Mouse (Mus musculus) CH12F3 (cell line): ENCODE measurements around the gene Slc35b2.

Source experiments
- in situ Hi-C: fragments of 300-500 bp; cut with MboI; formaldehyde crosslinking; loops from 2 replicates; pipeline ENCODE4 v1.14.3; 2020; ENCODE audit warnings: low sequenced_read_pairs

Slc35b2 gene

DNA sequence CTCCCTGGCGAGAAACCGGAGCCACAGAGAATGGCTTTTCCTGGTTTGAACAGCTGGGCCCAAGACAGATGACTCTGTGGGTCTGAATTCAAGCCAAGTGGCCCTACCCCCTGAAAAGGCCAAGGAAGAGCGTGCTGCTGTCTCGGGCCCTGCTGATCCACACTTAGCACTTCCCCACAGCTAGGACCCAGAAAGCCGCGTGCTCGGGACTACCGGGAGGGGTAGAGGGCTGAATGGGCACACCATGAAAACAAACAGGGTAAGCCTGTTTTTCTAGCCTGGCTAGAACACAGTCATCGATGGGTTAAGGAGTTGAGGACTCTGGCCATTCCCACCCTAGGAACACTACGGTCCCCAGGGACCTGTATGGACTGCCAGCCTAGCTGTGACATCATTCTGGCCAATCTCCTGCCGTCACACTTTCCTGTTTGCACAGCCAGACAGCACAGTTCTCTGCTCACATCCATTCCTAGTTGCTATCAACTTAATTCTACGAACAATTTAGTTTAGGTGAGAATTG, 17.3 kb downstream of the Slc35b2 start:
- in situ Hi-C loops = no loop called here

DNA sequence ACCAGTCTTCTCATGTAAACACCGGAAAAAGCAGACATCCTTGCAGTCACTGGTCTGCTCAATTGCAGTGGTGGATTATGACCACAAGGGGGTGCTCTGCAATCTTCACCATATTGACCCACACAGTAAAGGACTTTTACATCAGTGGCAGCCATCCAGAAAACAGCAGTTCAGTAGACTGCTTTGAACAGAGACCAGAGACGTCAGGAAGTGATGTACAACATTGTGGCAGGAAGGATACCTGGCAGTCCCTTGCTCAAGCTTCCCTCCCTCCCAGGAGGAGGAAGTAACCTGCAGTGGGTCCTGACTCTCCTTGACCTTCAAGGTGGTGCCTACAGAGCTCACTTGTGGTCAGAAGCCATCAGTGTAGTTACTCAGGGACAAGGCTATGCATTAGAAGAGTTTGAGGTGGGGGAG, 17.9 kb downstream of the Slc35b2 start:
- in situ Hi-C loops = no loop called here

DNA sequence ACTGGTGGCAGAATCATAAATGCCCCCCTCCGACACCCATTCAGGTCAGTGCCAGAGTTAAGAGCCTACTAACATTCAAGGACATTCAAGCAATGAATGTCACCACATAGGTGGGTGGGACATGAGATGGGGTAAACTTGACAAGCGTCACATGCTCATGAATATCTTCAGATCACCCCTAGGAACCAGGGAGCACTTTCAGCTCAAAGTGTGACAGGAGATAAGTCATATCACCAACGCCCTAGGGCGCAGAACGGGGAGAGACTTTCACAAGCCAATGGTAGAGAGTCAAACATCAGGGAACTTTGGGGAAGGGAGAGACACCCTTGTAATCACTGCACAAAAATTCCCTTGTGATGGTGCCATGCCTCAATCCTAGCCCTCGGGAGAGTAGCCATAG, 18.5 kb downstream of the Slc35b2 start:
- in situ Hi-C loops = no loop called here

GRCm38 (mm10) chr17:45582715-45583355, 19.2 kb downstream of the Slc35b2 start:
- in situ Hi-C loops = no loop called here

- in situ Hi-C loops = no loop called here
These were observed 20.6 kb downstream of the Slc35b2 start for GRCm38 (mm10) chr17:45584096-45584896.

- in situ Hi-C loops = no loop called here
These were observed 21.4 kb downstream of the Slc35b2 start for GRCm38 (mm10) chr17:45584939-45585678.

DNA sequence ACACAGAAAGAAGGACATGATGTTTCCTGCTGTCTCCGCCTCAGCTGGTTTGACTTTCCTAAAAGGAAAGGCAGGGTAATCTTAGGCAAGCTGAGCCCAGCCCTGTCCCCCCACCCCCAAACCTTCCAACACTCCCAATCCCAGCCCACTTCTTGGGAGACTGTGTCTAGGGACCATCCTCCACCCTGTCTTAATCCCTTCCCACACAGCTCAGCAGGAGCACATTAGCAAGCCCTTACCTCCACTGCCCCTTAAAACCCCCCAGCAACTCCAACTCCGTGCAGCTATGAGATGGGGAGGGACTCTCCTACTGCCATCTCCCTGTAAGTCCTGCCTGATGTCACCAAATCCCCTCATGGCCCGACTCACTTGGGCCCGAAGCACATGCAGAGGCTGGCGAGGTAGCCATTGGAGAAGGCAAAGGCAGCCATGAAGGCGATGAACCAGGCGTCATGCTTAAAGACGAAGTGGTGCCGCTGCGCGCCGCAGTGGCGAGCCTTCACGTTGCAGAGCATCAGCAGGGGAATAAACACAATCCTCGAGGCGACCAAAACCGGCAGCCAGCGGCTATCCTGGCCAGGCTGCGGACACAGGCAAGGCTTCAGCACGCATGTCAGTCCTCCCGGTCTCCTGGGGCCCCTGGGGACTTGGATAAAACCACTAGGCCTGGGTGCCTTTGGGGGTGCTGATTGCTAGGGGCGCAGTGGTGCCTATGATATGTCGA, 22.2 kb downstream of the Slc35b2 start:
- in situ Hi-C loops = no loop called here

DNA sequence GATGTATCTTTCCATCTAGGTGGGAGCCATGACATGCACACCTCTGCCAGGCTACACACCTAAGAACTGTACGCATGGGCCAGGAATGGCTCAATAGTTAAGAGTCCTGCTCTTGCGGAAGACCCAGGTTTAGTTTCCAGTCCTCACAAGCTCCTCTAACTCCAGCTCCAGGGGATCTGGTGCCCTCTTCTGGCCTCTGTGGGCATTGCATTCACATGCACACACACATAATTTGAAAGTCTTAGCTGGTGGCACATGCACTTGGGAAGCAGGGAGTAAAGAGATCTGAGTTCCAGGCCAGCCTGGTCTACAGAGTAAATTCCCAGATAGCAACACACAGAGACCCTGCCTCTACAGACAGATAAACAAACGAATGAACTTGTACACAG, 22.8 kb downstream of the Slc35b2 start:
- in situ Hi-C loops = no loop called here

- in situ Hi-C loops = no loop called here
These were observed 24.7 kb downstream of the Slc35b2 start for GRCm38 (mm10) chr17:45588370-45588769.

DNA sequence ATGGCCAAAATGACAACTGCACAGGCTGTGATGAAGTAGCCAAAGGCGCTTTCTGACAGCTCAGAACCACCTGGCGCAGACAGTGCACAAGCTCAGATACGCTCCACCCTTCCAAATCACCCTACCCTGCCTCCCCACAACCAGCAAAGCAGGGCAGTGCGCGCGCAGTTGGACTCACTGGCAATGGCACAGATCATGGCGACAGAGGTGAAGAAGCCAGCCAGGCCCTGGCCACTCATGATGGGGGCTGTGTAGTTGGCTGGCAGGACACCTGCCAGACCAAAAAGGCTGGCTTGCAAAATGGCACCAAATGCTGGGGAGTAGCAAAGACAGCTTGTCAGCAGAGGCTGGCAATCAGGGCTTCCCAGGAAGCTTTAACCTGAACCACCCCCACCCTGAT, 25.6 kb downstream of the Slc35b2 start:
- in situ Hi-C loops = no loop called here

DNA sequence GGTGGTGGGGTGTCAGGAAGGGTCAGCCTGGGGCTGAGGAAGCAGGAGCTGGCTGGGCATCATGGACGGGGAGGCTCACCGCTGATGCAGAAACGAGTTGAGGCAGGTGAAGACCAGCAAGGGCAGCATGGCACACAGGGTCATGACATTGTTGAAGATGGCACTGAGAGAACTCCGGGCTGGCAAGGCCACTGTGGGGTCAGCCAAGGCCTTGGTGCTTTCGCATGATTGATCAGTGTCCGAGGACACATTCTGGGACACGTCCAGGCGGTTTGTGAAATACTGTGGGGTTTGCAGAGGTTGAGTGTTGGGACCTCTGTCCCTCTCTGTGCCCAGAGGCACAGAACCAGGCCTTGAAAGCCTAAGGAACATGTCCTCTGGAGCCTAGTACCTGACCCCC, 26.2 kb downstream of the Slc35b2 start:
- in situ Hi-C loops = no loop called here

GRCm38 (mm10) chr17:45590410-45590809, 26.7 kb downstream of the Slc35b2 start:
- in situ Hi-C loops = no loop called here

GRCm38 (mm10) chr17:45591701-45592605, 28.3 kb downstream of the Slc35b2 start:
- in situ Hi-C loops = no loop called here

DNA sequence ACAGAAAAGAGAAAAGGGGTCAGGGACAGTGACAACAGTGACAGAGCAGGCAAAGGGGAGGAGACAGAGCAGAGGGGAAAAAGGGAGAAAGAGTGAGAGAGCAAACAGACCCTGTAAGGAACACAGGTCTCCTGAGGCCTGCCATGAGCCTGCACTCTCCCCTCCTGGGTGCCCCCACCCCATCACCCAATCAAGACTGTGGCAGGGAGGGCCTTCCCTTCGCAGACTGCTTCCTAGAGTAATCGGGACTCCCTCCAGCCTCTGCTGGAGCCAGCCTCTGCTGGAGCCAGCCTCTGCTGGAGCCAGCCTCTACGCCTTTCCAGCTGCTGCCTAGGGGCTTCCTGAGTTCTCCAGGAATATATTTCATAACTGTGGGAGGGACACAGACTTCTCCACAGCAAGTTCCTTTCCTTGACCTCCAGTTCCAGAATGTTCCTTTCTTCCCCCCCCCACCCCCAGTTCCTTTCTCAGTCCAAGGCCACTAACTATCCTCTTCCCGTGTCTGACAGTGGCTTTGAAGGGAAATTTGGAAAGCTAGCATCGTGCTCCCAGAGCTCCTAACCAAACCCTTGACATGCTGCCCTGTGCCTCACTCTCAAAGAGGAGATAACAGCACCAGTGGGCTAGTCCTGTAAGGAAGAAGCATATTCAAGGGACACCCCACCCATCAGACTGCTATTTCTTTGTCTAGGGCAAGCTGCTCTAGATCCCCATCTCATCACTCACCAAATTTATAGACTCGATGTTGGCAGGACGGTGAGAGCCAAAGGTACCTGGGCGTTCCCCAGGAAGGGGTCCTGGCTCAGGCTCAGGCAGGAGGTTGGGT, 29.1 kb downstream of the Slc35b2 start:
- in situ Hi-C loops = no loop called here

- in situ Hi-C loops = no loop called here
These were observed 29.8 kb downstream of the Slc35b2 start for GRCm38 (mm10) chr17:45593479-45593878.

GRCm38 (mm10) chr17:45594195-45594594, 30.5 kb downstream of the Slc35b2 start:
- in situ Hi-C loops = no loop called here

GRCm38 (mm10) chr17:45594881-45595735, 31.4 kb downstream of the Slc35b2 start:
- in situ Hi-C loops = no loop called here

DNA sequence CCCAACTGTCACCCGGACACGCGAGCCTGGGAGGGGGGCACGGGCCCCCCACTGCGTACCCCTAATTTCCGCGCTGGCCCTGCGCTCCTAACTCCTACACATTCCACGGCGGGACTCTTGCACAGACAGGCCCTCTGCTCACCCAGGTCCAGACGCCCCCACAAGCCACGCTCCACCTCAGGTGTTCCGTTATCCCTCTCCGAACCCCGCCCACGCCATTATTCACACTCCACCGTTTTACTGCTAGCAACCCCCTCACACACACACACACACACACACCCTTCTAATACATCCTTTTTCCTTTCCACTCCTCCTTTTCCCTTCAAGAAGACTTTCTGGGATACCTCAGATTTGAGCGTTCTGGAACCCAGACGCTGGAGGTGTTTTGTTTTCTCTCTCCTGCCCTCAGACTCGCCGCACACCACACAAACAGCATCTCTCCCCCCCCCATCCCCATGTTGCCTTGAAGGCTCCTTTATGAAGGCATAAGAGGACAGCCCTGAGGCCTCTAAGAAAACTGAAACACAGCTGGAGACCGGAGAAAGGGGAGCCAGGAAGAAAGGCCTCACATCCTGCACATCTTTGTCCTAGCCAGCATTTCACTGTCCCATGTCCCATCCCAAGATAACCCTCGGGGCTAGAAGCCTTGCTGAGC, 32.2 kb downstream of the Slc35b2 start:
- in situ Hi-C loops = no loop called here
